Mouse (Mus musculus): ENCODE measurements around the gene Ifi47. TPM values are rescaled to one million over a fixed set of nuclear protein-coding genes. Genes with fewer than 3 reads are reported as not detected.

Ifi47 gene
- total and polyA plus RNA-seq, 2 experiments from 2014 or later = 1.4 to 3.3 TPM

DNA sequence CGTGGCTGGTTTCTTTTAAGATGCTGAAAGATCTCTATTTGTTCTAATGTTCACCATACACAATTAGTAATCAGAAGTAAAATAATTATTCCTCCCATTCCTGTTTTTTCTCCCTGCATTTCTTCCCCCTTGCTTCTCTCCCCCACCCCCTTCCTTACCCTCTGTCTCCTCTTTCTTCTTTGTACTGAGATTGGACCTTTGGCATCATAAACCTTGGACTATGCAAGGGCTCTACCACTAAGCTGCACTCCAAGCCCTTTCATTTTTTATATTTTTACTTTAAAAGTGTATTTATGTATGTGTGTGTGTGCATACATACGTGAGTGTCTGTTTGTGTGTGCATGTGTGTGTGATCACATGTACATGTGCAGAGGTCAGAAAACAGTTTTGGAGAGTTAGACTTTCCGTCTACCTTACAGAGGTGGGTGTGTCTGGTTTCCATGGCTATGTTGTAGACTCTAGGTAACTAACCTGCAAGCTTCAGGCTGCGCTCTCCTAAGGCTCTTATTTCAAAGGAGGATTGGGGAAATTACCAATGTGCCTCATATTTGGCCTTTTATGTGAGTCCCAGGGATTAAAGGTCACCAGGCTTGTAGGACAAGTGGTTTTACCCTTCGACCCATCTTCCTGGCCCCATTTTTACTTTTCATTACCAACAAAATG, 12.7 kb downstream of the Ifi47 start:
- no peaks in the 10 kb centered on the region for H3K9me3 ChIP-seq (ENCODE audit: low read length)
- no peak for TF ChIP-seq CTCF (IDR thresholded peaks at IDR 0.05)
- H3K27ac ChIP-seq (ENCODE audit: low read depth, low read length) = no peak overlapping the region
- no peaks in the 10 kb centered on the region for H3K36me3 ChIP-seq (ENCODE audit: insufficient read depth, low read length)
- no peaks in the 10 kb centered on the region for H3K27me3 ChIP-seq (ENCODE audit: insufficient read depth, low read length)
- WGBS = 91% methylated on average over 5 of the region's 5 CpGs
- H3K4me1 ChIP-seq (ENCODE audit: insufficient read depth, low read length) = no peaks in the 10 kb centered on the region
- no peak overlapping the region for H3K4me3 ChIP-seq (ENCODE audit: low read depth, low read length)
- H3K9ac ChIP-seq (replicated peaks; ENCODE audit: low read length, poor library complexity, severe bottlenecking) = no peak overlapping the region
- no peak for ATAC-seq (ENCODE audit: low FRiP score)
- H3K4me2 ChIP-seq (ENCODE audit: low read depth, low read length, poor library complexity, severe bottlenecking) = no peak overlapping the region
- DNase-seq (ENCODE audit: low spot score) = no peak

DNA sequence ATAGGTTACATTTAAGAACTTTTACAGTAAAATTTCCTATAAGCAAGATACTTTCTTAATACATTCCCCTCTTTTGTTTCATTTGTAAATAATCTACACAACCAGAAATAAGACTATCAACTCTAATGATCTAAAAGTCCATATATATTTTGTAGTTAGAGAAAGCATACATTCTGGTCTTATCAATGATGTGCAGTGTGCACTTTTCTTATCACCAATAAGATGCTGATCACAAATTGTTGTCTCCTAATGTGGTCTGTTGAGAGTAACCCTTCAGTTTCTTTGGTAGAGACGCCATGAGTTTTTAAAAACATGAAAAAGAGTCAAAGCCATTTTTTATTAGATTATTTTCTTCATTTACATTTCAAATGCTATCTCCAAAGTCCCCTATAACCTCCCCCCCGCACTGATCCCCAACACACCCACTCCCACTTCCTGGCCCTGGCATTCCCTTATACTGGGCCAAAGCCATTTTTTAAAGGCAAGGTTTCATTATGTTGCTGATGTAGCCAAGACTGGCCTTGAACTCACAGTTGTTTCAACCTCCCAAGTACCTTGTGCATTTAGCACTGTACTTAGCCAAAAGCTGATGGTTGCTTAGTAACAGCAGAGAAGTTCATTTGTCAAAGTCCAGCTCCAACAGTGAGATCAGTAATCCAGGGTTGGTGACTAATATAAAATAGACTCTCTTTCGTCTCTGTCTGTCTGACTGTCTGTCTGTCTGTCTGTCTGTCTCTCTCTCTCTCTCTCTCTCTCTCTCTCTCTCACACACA, 13.5 kb downstream of the Ifi47 start:
- Histone ChIP-seq H3K4me1 (ENCODE audit: insufficient read depth, low read length) (no peaks in the 10 kb centered on the region), H3K9me3 (ENCODE audit: low read length) (no peaks in the 10 kb centered on the region), H3K9ac (replicated peaks; ENCODE audit: low read length, poor library complexity, severe bottlenecking) (no peak overlapping the region), H3K36me3 (ENCODE audit: insufficient read depth, low read length) (no peaks in the 10 kb centered on the region), H3K27ac (ENCODE audit: low read depth, low read length) (no peak overlapping the region), H3K27me3 (ENCODE audit: insufficient read depth, low read length) (no peaks in the 10 kb centered on the region), H3K4me3 (ENCODE audit: low read depth, low read length) (no peak overlapping the region), H3K4me2 (ENCODE audit: low read depth, low read length, poor library complexity, severe bottlenecking) (no peak overlapping the region)
- TF ChIP-seq CTCF (IDR thresholded peaks at IDR 0.05) = no peak
- DNase-seq (ENCODE audit: low spot score) (no peak), ATAC-seq (ENCODE audit: low FRiP score) (no peak)
- WGBS = 82% methylated on average over 3 of the region's 3 CpGs

DNA sequence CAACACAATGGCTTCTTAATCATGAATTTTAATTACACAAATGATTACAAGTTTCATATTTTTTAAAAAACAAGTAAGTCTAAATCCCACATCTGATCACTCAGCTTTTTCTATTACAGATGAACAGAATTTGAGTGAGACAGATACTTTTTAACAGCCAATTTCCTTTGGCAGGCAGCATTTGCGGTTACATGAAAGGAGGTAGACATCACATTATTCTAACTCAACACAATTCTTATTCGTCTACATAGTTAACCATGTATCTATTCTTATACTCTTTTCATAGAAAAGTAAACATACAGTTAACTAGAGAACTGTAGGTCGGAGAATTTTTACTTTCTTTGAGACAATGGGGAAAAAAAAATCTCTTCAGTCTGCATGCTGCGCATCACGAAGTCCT, 14.2 kb downstream of the Ifi47 start:
- Histone ChIP-seq H3K4me1 (ENCODE audit: insufficient read depth, low read length) (no peaks in the 10 kb centered on the region), H3K36me3 (ENCODE audit: insufficient read depth, low read length) (no peaks in the 10 kb centered on the region), H3K4me2 (ENCODE audit: low read depth, low read length, poor library complexity, severe bottlenecking) (no peak overlapping the region), H3K4me3 (ENCODE audit: low read depth, low read length) (no peak overlapping the region), H3K27ac (ENCODE audit: low read depth, low read length) (no peak overlapping the region), H3K27me3 (ENCODE audit: insufficient read depth, low read length) (no peaks in the 10 kb centered on the region), H3K9me3 (ENCODE audit: low read length) (no peaks in the 10 kb centered on the region), H3K9ac (replicated peaks; ENCODE audit: low read length, poor library complexity, severe bottlenecking) (no peak overlapping the region)
- DNase-seq (ENCODE audit: low spot score) (no peak), ATAC-seq (ENCODE audit: low FRiP score) (no peak)
- WGBS = 89% methylated on average over 5 of the region's 5 CpGs
- TF ChIP-seq CTCF (IDR thresholded peaks at IDR 0.05) = no peak

DNA sequence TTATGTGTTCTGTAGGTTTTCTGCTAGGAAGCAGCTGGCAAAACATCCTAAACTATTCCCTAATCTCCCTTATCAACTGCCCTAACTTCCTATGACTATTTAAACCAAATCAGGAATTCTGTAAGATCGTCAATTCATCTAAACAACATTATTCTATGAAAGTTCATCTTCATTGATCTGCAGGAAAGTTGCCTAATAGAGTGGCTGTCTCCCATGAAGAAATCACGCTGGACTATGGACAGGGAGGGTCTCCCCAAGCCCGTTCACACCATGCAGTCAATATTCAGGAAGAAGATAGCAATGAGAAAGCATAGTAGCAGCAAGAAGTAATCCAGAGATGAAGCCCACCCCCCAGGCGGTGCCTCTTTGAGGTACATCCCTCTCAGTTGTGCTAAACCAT, 14.8 kb downstream of the Ifi47 start:
- ATAC-seq (ENCODE audit: low FRiP score) (no peak), DNase-seq (ENCODE audit: low spot score) (no peak)
- no peak overlapping the region for H3K27ac ChIP-seq (ENCODE audit: low read depth, low read length)
- no peak overlapping the region for H3K9ac ChIP-seq (replicated peaks; ENCODE audit: low read length, poor library complexity, severe bottlenecking)
- 85% methylated on average over 4 of the region's 4 CpGs for WGBS
- no peak overlapping the region for H3K4me2 ChIP-seq (ENCODE audit: low read depth, low read length, poor library complexity, severe bottlenecking)
- no peak overlapping the region for H3K4me3 ChIP-seq (ENCODE audit: low read depth, low read length)
- H3K36me3 ChIP-seq (ENCODE audit: insufficient read depth, low read length) = no peaks in the 10 kb centered on the region
- H3K27me3 ChIP-seq (ENCODE audit: insufficient read depth, low read length) = no peaks in the 10 kb centered on the region
- no peaks in the 10 kb centered on the region for H3K9me3 ChIP-seq (ENCODE audit: low read length)
- TF ChIP-seq CTCF (IDR thresholded peaks at IDR 0.05) = no peak
- no peaks in the 10 kb centered on the region for H3K4me1 ChIP-seq (ENCODE audit: insufficient read depth, low read length)

DNA sequence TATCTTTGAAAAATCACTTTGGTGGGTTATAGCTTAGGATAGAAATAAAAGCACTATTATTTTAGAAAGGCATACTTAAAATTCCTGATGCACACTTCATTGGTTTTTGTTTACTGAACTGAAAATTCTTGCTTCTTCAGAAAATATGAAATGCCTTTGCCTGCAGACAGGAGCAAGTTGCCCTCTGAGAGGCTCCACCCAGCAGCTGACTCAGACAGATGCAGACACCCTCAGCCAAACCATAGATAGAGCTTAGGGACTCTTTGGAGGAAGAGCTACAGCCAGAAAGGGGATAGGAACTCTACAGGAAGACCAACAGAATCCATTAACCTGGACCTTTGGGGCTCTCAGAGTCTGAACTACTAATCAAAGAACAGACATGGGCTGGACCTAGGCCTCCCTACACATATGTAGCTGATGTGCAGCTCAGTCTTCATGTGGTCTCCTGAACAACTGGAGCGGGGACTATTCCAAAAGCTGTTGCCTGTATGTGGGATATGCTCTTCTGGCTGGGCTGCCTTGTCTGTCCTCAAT, 15.7 kb downstream of the Ifi47 start:
- 92% methylated on average over 1 of the region's 1 CpGs for WGBS
- no peak overlapping the region for H3K4me2 ChIP-seq (ENCODE audit: low read depth, low read length, poor library complexity, severe bottlenecking)
- no peaks in the 10 kb centered on the region for H3K36me3 ChIP-seq (ENCODE audit: insufficient read depth, low read length)
- H3K9ac ChIP-seq (replicated peaks; ENCODE audit: low read length, poor library complexity, severe bottlenecking) = no peak overlapping the region
- H3K27ac ChIP-seq (ENCODE audit: low read depth, low read length) = no peak overlapping the region
- DNase-seq (ENCODE audit: low spot score) = no peak
- no peak overlapping the region for H3K4me3 ChIP-seq (ENCODE audit: low read depth, low read length)
- no peaks in the 10 kb centered on the region for H3K9me3 ChIP-seq (ENCODE audit: low read length)
- H3K4me1 ChIP-seq (ENCODE audit: insufficient read depth, low read length) = no peaks in the 10 kb centered on the region
- no peak for TF ChIP-seq CTCF (IDR thresholded peaks at IDR 0.05)
- no peaks in the 10 kb centered on the region for H3K27me3 ChIP-seq (ENCODE audit: insufficient read depth, low read length)
- ATAC-seq (ENCODE audit: low FRiP score) = no peak

DNA sequence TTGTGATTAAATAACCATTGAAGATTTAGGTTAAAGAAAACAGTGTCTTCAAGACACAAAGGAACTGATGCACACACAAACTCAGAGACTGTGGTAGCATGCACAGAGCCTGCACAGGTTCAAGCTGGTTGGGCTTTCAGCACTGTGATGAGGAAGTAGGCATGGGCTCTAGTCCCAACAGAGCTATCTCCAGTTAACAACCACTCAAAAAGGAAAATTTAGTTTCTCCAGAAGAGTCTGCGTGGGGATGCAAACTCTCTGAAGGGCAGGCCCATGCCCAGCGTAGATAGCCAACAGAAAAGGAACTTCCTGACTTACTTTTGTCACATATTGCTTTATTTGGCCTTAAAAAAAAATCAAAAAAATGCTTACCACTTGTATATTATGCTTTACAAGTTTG, 16.4 kb downstream of the Ifi47 start:
- Histone ChIP-seq H3K27me3 (ENCODE audit: insufficient read depth, low read length) (no peaks in the 10 kb centered on the region), H3K4me2 (ENCODE audit: low read depth, low read length, poor library complexity, severe bottlenecking) (no peak overlapping the region), H3K9ac (replicated peaks; ENCODE audit: low read length, poor library complexity, severe bottlenecking) (no peak overlapping the region), H3K9me3 (ENCODE audit: low read length) (no peaks in the 10 kb centered on the region), H3K4me1 (ENCODE audit: insufficient read depth, low read length) (no peaks in the 10 kb centered on the region), H3K27ac (ENCODE audit: low read depth, low read length) (no peak overlapping the region), H3K36me3 (ENCODE audit: insufficient read depth, low read length) (no peaks in the 10 kb centered on the region), H3K4me3 (ENCODE audit: low read depth, low read length) (no peak overlapping the region)
- DNase-seq (ENCODE audit: low spot score) (no peak), ATAC-seq (ENCODE audit: low FRiP score) (no peak)
- WGBS = 89% methylated on average over 2 of the region's 2 CpGs
- TF ChIP-seq CTCF (IDR thresholded peaks at IDR 0.05) = no peak

Data from midbrain, postnatal 0 days (tissue).